ENCODE assay signal across 31 mouse cellular contexts in the genomic region with DNA sequence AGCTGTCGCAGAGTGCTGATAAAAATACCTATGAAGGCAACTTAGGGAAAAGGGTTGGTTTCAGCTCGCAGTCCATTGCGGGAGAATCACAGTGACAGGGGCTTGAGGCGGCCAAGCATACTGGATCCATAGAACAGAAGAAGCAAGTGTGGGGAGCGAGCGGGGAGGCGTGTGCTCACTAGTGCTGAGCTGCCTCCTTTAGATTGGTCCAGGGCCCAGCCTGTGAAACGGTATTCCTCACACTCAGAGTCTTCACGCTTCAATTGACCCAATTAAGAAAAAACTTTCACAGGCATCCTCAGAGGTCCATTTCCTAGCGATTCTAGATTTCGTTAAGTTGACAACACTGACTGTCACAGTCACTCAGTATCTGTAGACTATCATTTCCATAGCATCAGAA. TPM values are rescaled to one million over a fixed set of nuclear protein-coding genes. Genes with fewer than 3 reads are reported as not detected.
DNase-seq lines count a peak whose midpoint lies in the region; ATAC-seq lines count a peak whose summit lies in the region.
"Had no signal": no experiment of that assay in that cellular context is flagged by ENCODE, and none has a peak within 500 bp of the region (broad histone marks: within the 10 kb centered on the region; RNA-seq: fewer than 3 reads in every experiment).

No protein-coding gene starts in this region.

- 0 out of 2 replicates have a peak overlapping the region, but pooled peaks have one; percentile 79 for H3K27ac ChIP-seq in kidney, embryonic 15.5 days
- H3K27ac ChIP-seq in limb, embryonic 10.5 days: peak overlapping the region; percentile 85; the same call in 1 of the 2 replicates
- H3K27ac ChIP-seq: hindbrain, embryonic 15.5 days had no signal

- H3K9me3 ChIP-seq in kidney, embryonic 15.5 days (replicated peaks): no peaks in the 10 kb centered on the region
- H3K9me3 ChIP-seq in limb, embryonic 10.5 days (replicated peaks): no peaks in the 10 kb centered on the region
- H3K9me3 ChIP-seq: embryonic facial prominence, embryonic 12.5 days; forebrain, embryonic 10.5 days; hindbrain, embryonic 15.5 days; limb, embryonic 13.5 days; lung, embryonic 15.5 days had no signal

- no peak overlapping the region for H3K9ac ChIP-seq in kidney, embryonic 15.5 days
- H3K9ac ChIP-seq: embryonic facial prominence, embryonic 12.5 days; hindbrain, embryonic 15.5 days; limb, embryonic 13.5 days had no signal

- no peak for DNase-seq in frontal cortex, postnatal 10 days (ENCODE audit: low spot score in 2 of 2)
- DNase-seq in kidney, adult 11 months: no peak
- DNase-seq in R1 (ENCODE audit: low read depth, low spot score): peak; percentile 21
- DNase-seq in limb, embryonic 10.5 days (ENCODE audit: low spot score): no peak
- DNase-seq in spleen, adult 12 weeks (ENCODE audit: low spot score): no peak
- no peak for DNase-seq in left cerebral cortex, postnatal 4 days
- DNase-seq: adrenal gland, postnatal 25 days; cerebellum, adult 2 months; cerebellum, postnatal 14 days; gastrocnemius, postnatal 14 days; heart, postnatal 4 days; kidney, postnatal 4 days; layer of hippocampus, postnatal 36 days; thymus, postnatal 4 days had no signal

- H3K4me3 ChIP-seq in kidney, embryonic 15.5 days (replicated peaks): no peak overlapping the region
- H3K4me3 ChIP-seq in limb, embryonic 10.5 days: 0 out of 2 replicates have a peak overlapping the region, but pooled peaks have one; percentile 62
- H3K4me3 ChIP-seq: embryonic facial prominence, embryonic 12.5 days; hindbrain, embryonic 15.5 days had no signal

- ATAC-seq in frontal cortex, adult (ENCODE audit: low TSS enrichment): peak; percentile 66
- ATAC-seq in kidney, embryonic 15.5 days (replicated peaks; ENCODE audit: low FRiP score): no peak
- ATAC-seq: forebrain, embryonic 16.5 days; intestine, postnatal 0 days had no signal

- H3K36me3 ChIP-seq in kidney, embryonic 15.5 days: no peaks in the 10 kb centered on the region
- no peaks in the 10 kb centered on the region for H3K36me3 ChIP-seq in limb, embryonic 10.5 days
- H3K36me3 ChIP-seq: embryonic facial prominence, embryonic 12.5 days; forebrain, embryonic 10.5 days; hindbrain, embryonic 15.5 days; limb, embryonic 13.5 days; lung, embryonic 15.5 days had no signal

- H3K27me3 ChIP-seq in kidney, embryonic 15.5 days: peaks cover 48% of the 10 kb centered on the region
- peaks cover 72% of the 10 kb centered on the region for H3K27me3 ChIP-seq in limb, embryonic 10.5 days (ENCODE audit: low read depth, poor library complexity, severe bottlenecking)

- peak overlapping the region; percentile 96; the same call in 1 of the 2 replicates for H3K4me2 ChIP-seq in kidney, embryonic 15.5 days

- intact Hi-C loops in left cerebral cortex, postnatal 4 days (cut with DNase I): no loop called here

- 38% methylated on average over 11 of the region's 11 CpGs for WGBS in kidney, embryonic 15.5 days
- WGBS in limb, embryonic 10.5 days: 41% methylated on average over 11 of the region's 11 CpGs

- peaks cover 40% of the 10 kb centered on the region for H3K4me1 ChIP-seq in kidney, embryonic 15.5 days
- peaks cover 64% of the 10 kb centered on the region for H3K4me1 ChIP-seq in limb, embryonic 10.5 days

RNA-seq across cellular contexts. Expression of gene Tcf15, which starts 2.4 kb away (rescaled TPM):
- 13.5 TPM in 2 replicates for polyA plus RNA-seq in kidney, embryonic 15.5 days (2015; fragmentation: Nextera tagmentation; extraction: Ambion mirVana)
- 27.3 and 29.8 TPM in 2 replicates for polyA plus RNA-seq in limb, embryonic 10.5 days (2016; fragmentation: Nextera tagmentation; extraction: Ambion mirVana)
- 1 to 10 TPM in 1 of 2 experiments, under 1 TPM in 1; 0.54 to 1.1 TPM for total RNA-seq in left cerebral cortex, postnatal 4 days (2021)
- total RNA-seq: granulocyte monocyte progenitor cell, adult 5-6 weeks; megakaryocyte, adult 5-6 weeks; MEL had no signal

RNA-seq across cellular contexts. Expression of gene Srxn1, which starts 35.6 kb away (rescaled TPM):
- polyA plus RNA-seq in kidney, embryonic 15.5 days (2015; fragmentation: Nextera tagmentation; extraction: Ambion mirVana): 12.7 and 14.5 TPM in 2 replicates
- 8.0 and 9.6 TPM in 2 replicates for polyA plus RNA-seq in limb, embryonic 10.5 days (2016; fragmentation: Nextera tagmentation; extraction: Ambion mirVana)
- total RNA-seq in left cerebral cortex, postnatal 4 days (2021): 10 to 100 TPM; 17.7 to 18.8 TPM

RNA-seq across cellular contexts. Expression of gene Scrt2, which starts 59.6 kb away (rescaled TPM):
- polyA plus RNA-seq in kidney, embryonic 15.5 days (2015; fragmentation: Nextera tagmentation; extraction: Ambion mirVana): 0.04 and 0.05 TPM in 2 replicates
- polyA plus RNA-seq in limb, embryonic 10.5 days (2016; fragmentation: Nextera tagmentation; extraction: Ambion mirVana): not detected in 2 replicates
- 10 to 100 TPM; 20.0 to 25.2 TPM for total RNA-seq in left cerebral cortex, postnatal 4 days (2021)
- total RNA-seq: granulocyte monocyte progenitor cell, adult 5-6 weeks; heart, postnatal 4 days; megakaryocyte, adult 5-6 weeks; MEL had no signal
- polyA plus RNA-seq: heart, embryonic 16.5 days; intestine, postnatal 0 days; kidney, embryonic 14.5 days; limb, embryonic 13.5 days; liver, embryonic 11.5 days; liver, embryonic 16.5 days; lung, embryonic 15.5 days; thymus, postnatal 0 days had no signal
